In the genomic region with DNA sequence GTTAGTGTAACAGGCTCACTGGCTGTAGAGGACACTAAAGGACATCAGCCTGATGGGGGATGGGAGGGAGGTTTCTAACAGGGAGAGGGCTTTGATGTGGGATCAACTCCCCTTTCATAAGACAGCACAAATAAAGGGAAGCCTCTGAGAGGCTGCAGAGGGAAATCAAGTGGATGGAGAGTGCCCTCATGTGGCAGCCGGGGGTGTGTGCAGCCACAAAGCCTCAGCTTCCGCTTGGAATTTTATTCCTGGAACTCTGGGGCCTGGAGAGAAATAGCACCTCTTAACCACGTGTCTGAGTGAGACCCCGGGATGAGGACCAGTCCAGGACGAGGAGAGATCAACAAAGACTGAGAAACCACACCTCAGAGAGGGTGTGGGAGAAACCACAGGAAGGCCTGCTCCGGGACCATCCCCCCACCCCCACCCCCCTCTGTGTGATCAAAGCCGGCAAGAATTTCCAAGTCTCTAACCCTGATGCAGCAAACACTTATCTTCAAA, we compare ENCODE assay signal across 8 mouse cellular contexts. TPM values are rescaled to one million over a fixed set of nuclear protein-coding genes. Genes with fewer than 3 reads are reported as not detected.
DNase-seq lines count a peak whose midpoint lies in the region; ATAC-seq lines count a peak whose summit lies in the region.

No protein-coding gene starts in this region.

- DNase-seq in MN1 (ENCODE audit: low spot score), result peak; percentile 89
- DNase-seq in cerebellum, adult 11-12 months, result peak; percentile 34
- DNase-seq in heart, postnatal 14 days, result peak; percentile 80 to 85
- DNase-seq in large intestine, adult 2 months (ENCODE audit: low read depth, low spot score), result peak; percentile 11
- DNase-seq in lung, adult 18-20 months, result peak; percentile 41 to 55
- peak; percentile 53 for DNase-seq in ovary, adult 18-20 months (ENCODE audit: low spot score)
- peak; percentile 35 for DNase-seq in thymus, postnatal 25 days

- intact Hi-C loops in heart, postnatal 14 days (cut with DNase I), result loop anchor here (1.0 to 10.0 kb wide), 7 partner anchors 298 to 819 kb away; a partner anchor contains a TSS

- peaks cover 13% of the 10 kb centered on the region; the same call in 1 of the 2 replicates for H3K4me1 ChIP-seq in forebrain, embryonic 16.5 days (replicated peaks; ENCODE audit: control insufficient read depth, insufficient read depth, low read length)

- no peak overlapping the region for H3K4me3 ChIP-seq in forebrain, embryonic 16.5 days (replicated peaks; ENCODE audit: low read length)

- WGBS in forebrain, embryonic 16.5 days, result 6% methylated on average over 7 of the region's 7 CpGs
- WGBS in large intestine, adult 2 months, result 5% methylated on average over 7 of the region's 7 CpGs

- no peak overlapping the region; the same call in 1 of the 2 replicates for H3K9ac ChIP-seq in forebrain, embryonic 16.5 days (replicated peaks; ENCODE audit: low read depth, low read length)

- peak; percentile 84 for ATAC-seq in forebrain, embryonic 16.5 days

- no peak overlapping the region for H3K27ac ChIP-seq in forebrain, embryonic 16.5 days (ENCODE audit: low read length)

- H3K9me3 ChIP-seq in forebrain, embryonic 16.5 days (ENCODE audit: control insufficient read depth, low read length), result no peaks in the 10 kb centered on the region

- H3K36me3 ChIP-seq in forebrain, embryonic 16.5 days (ENCODE audit: control insufficient read depth, insufficient read depth), result no peaks in the 10 kb centered on the region

- no peaks in the 10 kb centered on the region for H3K27me3 ChIP-seq in forebrain, embryonic 16.5 days (replicated peaks; ENCODE audit: control insufficient read depth, insufficient read depth, low read length)

- no peak overlapping the region for H3K4me2 ChIP-seq in forebrain, embryonic 16.5 days (ENCODE audit: low read length)

RNA-seq across cellular contexts. Expression of a gene that starts 27.2 kb away (rescaled TPM):
- polyA plus RNA-seq in forebrain, embryonic 16.5 days (2015; fragmentation: Nextera tagmentation; extraction: Ambion mirVana), result 3.1 and 5.6 TPM in 2 replicates
- under 1 TPM; 0.61 to 0.88 TPM for total RNA-seq in heart, postnatal 14 days (2021)
- polyA plus RNA-seq in large intestine, adult 2 months (2012; rRNA removed), result 0.16 and 0.20 TPM in 2 replicates

RNA-seq across cellular contexts. Expression of a gene that starts 39.4 kb away (rescaled TPM):
- 0.40 and 0.49 TPM in 2 replicates for polyA plus RNA-seq in forebrain, embryonic 16.5 days (2015; fragmentation: Nextera tagmentation; extraction: Ambion mirVana)
- total RNA-seq in heart, postnatal 14 days (2021), result under 1 TPM; 0.24 to 0.36 TPM
- 9.9 and 17.1 TPM in 2 replicates for polyA plus RNA-seq in large intestine, adult 2 months (2012; rRNA removed)

Comparison
In these comparisons a context has a peak if more than half of its experiments do, and no peak if none do; other contexts are left out.
1. DNase-seq: peak in every context shown above with its lines; median percentile 89 in MN1; 82 in heart, postnatal 14 days; 53 in ovary, adult 18-20 months; 48 in lung, adult 18-20 months; 35 in thymus, postnatal 25 days; 34 in cerebellum, adult 11-12 months; 11 in large intestine, adult 2 months.